Mouse (Mus musculus) thymus, adult 18-20 months (tissue): Measurements from ENCODE around the gene Oxsr1.
"Not testable (repeated sequence)": the region's sequence is repeated elsewhere in the genome, so short reads cannot be mapped to it uniquely, and the experiment has no call there.

Source experiments
- DNase-seq, 2 experiments: peaks; one replicate each; pipeline ENCODE4 v3.0.0; 2022; ENCODE audit warnings: mixed read lengths in 2 of 2

Oxsr1 gene

GRCm38 (mm10) chr9:119268588-119269145 lies 53.6 kb downstream of the Oxsr1 start:
- DNase-seq: no peak

- no peak for DNase-seq
These were observed 54.1 kb downstream of the Oxsr1 start for GRCm38 (mm10) chr9:119268120-119268519.

GRCm38 (mm10) chr9:119266121-119266395 lies 56.2 kb downstream of the Oxsr1 start:
- DNase-seq: not testable (repeated sequence)

- not testable (repeated sequence) for DNase-seq
These were observed 56.7 kb downstream of the Oxsr1 start for GRCm38 (mm10) chr9:119265373-119266120.

GRCm38 (mm10) chr9:119263067-119263466 lies 59.2 kb downstream of the Oxsr1 start:
- DNase-seq: no peak

- no peak for DNase-seq
These were observed 61.4 kb downstream of the Oxsr1 start for GRCm38 (mm10) chr9:119260825-119261224.

GRCm38 (mm10) chr9:119258785-119259184 lies 63.4 kb downstream of the Oxsr1 start:
- no peak for DNase-seq

- DNase-seq: no peak
These were observed 64.1 kb downstream of the Oxsr1 start for GRCm38 (mm10) chr9:119258128-119258527.

GRCm38 (mm10) chr9:119256161-119256560 lies 66.1 kb downstream of the Oxsr1 start:
- no peak for DNase-seq

- DNase-seq: no peak
These were observed 67.1 kb downstream of the Oxsr1 start for GRCm38 (mm10) chr9:119255096-119255495.

- no peak for DNase-seq
These were observed 68.0 kb downstream of the Oxsr1 start for GRCm38 (mm10) chr9:119254187-119254586.

- peak in 1 of 2 experiments; percentile 7 for DNase-seq
These were observed 74.2 kb downstream of the Oxsr1 start for GRCm38 (mm10) chr9:119247996-119248395.

- DNase-seq: no peak
These were observed 75.4 kb downstream of the Oxsr1 start for GRCm38 (mm10) chr9:119246826-119247225.

- DNase-seq: no peak
These were observed 78.2 kb downstream of the Oxsr1 start for GRCm38 (mm10) chr9:119243981-119244380.

GRCm38 (mm10) chr9:119241169-119241865 lies 80.9 kb downstream of the Oxsr1 start:
- DNase-seq: no peak

GRCm38 (mm10) chr9:119240286-119240997 lies 81.8 kb downstream of the Oxsr1 start:
- no peak for DNase-seq

- no peak for DNase-seq
These were observed 83.0 kb downstream of the Oxsr1 start for GRCm38 (mm10) chr9:119239274-119239673.

GRCm38 (mm10) chr9:119238796-119239195 lies 83.4 kb downstream of the Oxsr1 start:
- no peak for DNase-seq

- no peak for DNase-seq
These were observed 90.7 kb downstream of the Oxsr1 start for GRCm38 (mm10) chr9:119231552-119231951.

- no peak for DNase-seq
These were observed 91.4 kb downstream of the Oxsr1 start for GRCm38 (mm10) chr9:119230829-119231228.

- DNase-seq: no peak
These were observed 102.0 kb downstream of the Oxsr1 start for GRCm38 (mm10) chr9:119220249-119220648.

- DNase-seq: no peak
These were observed 102.6 kb downstream of the Oxsr1 start for GRCm38 (mm10) chr9:119219667-119220066.

- not testable (repeated sequence) for DNase-seq
These were observed 106.9 kb downstream of the Oxsr1 start for GRCm38 (mm10) chr9:119215341-119215740.
